Mouse (Mus musculus) heart, postnatal 4 days (tissue): ENCODE results near the gene Ormdl1. TPM values are rescaled to one million over a fixed set of nuclear protein-coding genes. Genes with fewer than 3 reads are reported as not detected.

Source experiments
- total RNA-seq, 2 experiments: library from RNA; stranded (reverse); gene quantifications; 2 replicates each; pipeline ENCODE4 v1.2.3; 2021

Gene Ormdl1
- total RNA-seq, 2 experiments from 2014 or later: 7.8 to 8.0 TPM

Other genes starting within 250 kb of the Ormdl1 start
- gene Mstn, start 235.5 kb upstream of the Ormdl1 start, total RNA-seq: under 1 TPM; 0.21 to 0.54 TPM
- not detected for gene 1700019A02Rik, start 109.5 kb upstream of the Ormdl1 start, total RNA-seq
- 10 to 100 TPM in 1 of 2 experiments, 1 to 10 TPM in 1; 9.8 to 10.3 TPM for gene Pms1, start 77 bp upstream of the Ormdl1 start, total RNA-seq
- gene Gm28778, start within 50 bp of the Ormdl1 start, total RNA-seq: not detected
- 10 to 100 TPM; 24.2 to 24.6 TPM for gene Osgepl1, start 16.5 kb downstream of the Ormdl1 start, total RNA-seq
- not detected for gene Asdurf, start 55.5 kb downstream of the Ormdl1 start, total RNA-seq
- not detected for gene Gm28551, start 55.6 kb downstream of the Ormdl1 start, total RNA-seq
- gene Asnsd1, start 55.7 kb downstream of the Ormdl1 start, total RNA-seq: 10 to 100 TPM; 42.3 to 47.3 TPM